In the genomic region with DNA sequence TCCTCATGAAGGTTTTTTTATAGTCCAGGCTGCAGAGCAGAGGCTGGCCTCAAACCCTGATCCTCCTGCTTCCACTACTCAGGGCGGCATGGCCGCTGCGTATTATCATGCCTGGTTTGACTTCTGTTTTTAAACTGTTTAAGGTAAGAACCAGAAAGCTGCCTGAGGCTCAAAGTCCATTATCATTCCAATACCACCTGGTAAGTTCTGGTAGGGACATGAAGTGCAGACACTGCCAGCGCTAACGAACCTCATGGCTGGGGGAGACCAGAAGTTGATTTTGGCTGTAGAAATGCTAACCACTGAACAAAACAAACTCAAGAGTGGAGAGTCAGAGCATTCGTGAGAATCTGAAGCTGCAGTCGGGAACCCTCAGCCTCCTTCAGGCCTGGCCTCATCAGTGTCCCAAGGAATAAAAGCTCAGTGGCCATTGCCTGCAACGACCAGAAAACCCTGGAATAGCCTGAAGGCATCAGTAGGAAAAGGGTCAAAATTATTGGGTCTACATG, we compare ENCODE assay signal across 19 mouse cellular contexts. TPM values are rescaled to one million over a fixed set of nuclear protein-coding genes. Genes with fewer than 3 reads are reported as not detected.
DNase-seq lines count a peak whose midpoint lies in the region; ATAC-seq and TF ChIP-seq lines count a peak whose summit lies in the region.
"Had no signal": no experiment of that assay in that cellular context is flagged by ENCODE, and none has a peak within 500 bp of the region (broad histone marks: within the 10 kb centered on the region; RNA-seq: fewer than 3 reads in every experiment).

No protein-coding gene starts in this region.

- H3K27ac ChIP-seq in gastrocnemius, adult 2 months: peak overlapping the region; percentile 98
- peak overlapping the region; percentile 57 for H3K27ac ChIP-seq in liver, adult 2 months (replicated peaks; ENCODE audit: insufficient read depth, low read depth, low read length)
- H3K27ac ChIP-seq in liver, embryonic 11.5 days (ENCODE audit: low read depth, low read length): no peak overlapping the region
- peak overlapping the region; percentile 7; the same call in 1 of the 2 replicates for H3K27ac ChIP-seq in embryonic fibroblast, embryonic 13.5 days (ENCODE audit: insufficient read depth, low read length)
- no peak overlapping the region for H3K27ac ChIP-seq in hindbrain, embryonic 13.5 days
- H3K27ac ChIP-seq: embryonic facial prominence, embryonic 13.5 days; hindbrain, postnatal 0 days; lung, embryonic 15.5 days; neural tube, embryonic 15.5 days had no signal

- WGBS in liver, adult 2 months: 21% methylated on average over 8 of the region's 8 CpGs
- WGBS in liver, embryonic 11.5 days: 77% methylated on average over 8 of the region's 8 CpGs
- WGBS in hindbrain, embryonic 13.5 days: 80% methylated on average over 8 of the region's 8 CpGs

- no peak overlapping the region for H3K4me2 ChIP-seq in liver, embryonic 11.5 days
- H3K4me2 ChIP-seq in hindbrain, embryonic 13.5 days: no peak overlapping the region
- H3K4me2 ChIP-seq: embryonic facial prominence, embryonic 13.5 days; heart, embryonic 13.5 days; lung, embryonic 15.5 days; neural tube, embryonic 15.5 days had no signal

- H3K36me3 ChIP-seq in liver, adult 2 months (ENCODE audit: control insufficient read depth, insufficient read depth, low read length): no peaks in the 10 kb centered on the region
- H3K36me3 ChIP-seq in liver, embryonic 11.5 days (ENCODE audit: control insufficient read depth, insufficient read depth, low read length): 0 out of 2 replicates have a peak, but pooled peaks cover 2% of the 10 kb centered on the region
- H3K36me3 ChIP-seq in hindbrain, embryonic 13.5 days: no peaks in the 10 kb centered on the region
- H3K36me3 ChIP-seq: embryonic facial prominence, embryonic 13.5 days; heart, embryonic 13.5 days; lung, embryonic 15.5 days; neural tube, embryonic 15.5 days had no signal

- H3K9ac ChIP-seq in liver, adult 2 months (ENCODE audit: low read depth, low read length): peak overlapping the region; percentile 54
- no peak overlapping the region for H3K9ac ChIP-seq in liver, embryonic 11.5 days (ENCODE audit: low read depth, low read length)
- no peak overlapping the region for H3K9ac ChIP-seq in hindbrain, embryonic 13.5 days
- H3K9ac ChIP-seq: embryonic facial prominence, embryonic 13.5 days; forebrain, postnatal 0 days; lung, embryonic 15.5 days; neural tube, embryonic 15.5 days had no signal

- no peak for DNase-seq in gastrocnemius, adult 2 months
- no peak for DNase-seq in gastrocnemius, adult 8-10 months (ENCODE audit: low spot score in 2 of 2)
- DNase-seq in liver, adult 2 months (ENCODE audit: extremely low read depth, low read depth, low spot score): peak; percentile 82
- DNase-seq in liver, embryonic 11.5 days (ENCODE audit: low spot score): no peak
- peak; percentile 68 for DNase-seq in NIH3T3 (ENCODE audit: low read depth)
- DNase-seq: B cell, adult 2 months; cerebellum, adult 9-10 months; forebrain, postnatal 0 days; gastrocnemius, postnatal 25 days; heart, postnatal 4 days; thymus, postnatal 14 days had no signal

- intact Hi-C loops in gastrocnemius, adult 2 months (cut with DNase I): no loop called here

- peak overlapping the region; percentile 94 for H3K4me3 ChIP-seq in gastrocnemius, adult 2 months
- no peak overlapping the region; the same call in 1 of the 2 replicates for H3K4me3 ChIP-seq in liver, adult 2 months (ENCODE audit: insufficient read depth, low read depth, low read length)
- no peak overlapping the region for H3K4me3 ChIP-seq in liver, embryonic 11.5 days (ENCODE audit: low read depth, low read length)
- H3K4me3 ChIP-seq in embryonic fibroblast, embryonic 13.5 days (ENCODE audit: insufficient read depth, low read length): no peak overlapping the region
- no peak overlapping the region for H3K4me3 ChIP-seq in hindbrain, embryonic 13.5 days
- H3K4me3 ChIP-seq: embryonic facial prominence, embryonic 13.5 days; heart, embryonic 13.5 days; lung, embryonic 15.5 days; neural tube, embryonic 15.5 days had no signal

- no peaks in the 10 kb centered on the region for H3K27me3 ChIP-seq in liver, adult 2 months (ENCODE audit: control insufficient read depth, insufficient read depth, low read length)
- H3K27me3 ChIP-seq in liver, embryonic 11.5 days (replicated peaks; ENCODE audit: control insufficient read depth, insufficient read depth, low read length): no peaks in the 10 kb centered on the region
- H3K27me3 ChIP-seq in hindbrain, embryonic 13.5 days: no peaks in the 10 kb centered on the region
- H3K27me3 ChIP-seq: embryonic facial prominence, embryonic 13.5 days; heart, embryonic 13.5 days; lung, embryonic 15.5 days; neural tube, embryonic 15.5 days had no signal

- no peak for ATAC-seq in liver, embryonic 11.5 days (replicated peaks; ENCODE audit: low FRiP score)
- no peak for ATAC-seq in hindbrain, embryonic 13.5 days (ENCODE audit: low FRiP score)
- ATAC-seq in granulocyte monocyte progenitor cell, adult 5-6 weeks (replicated peaks; ENCODE audit: poor library complexity, severe bottlenecking): no peak
- ATAC-seq: forebrain, postnatal 0 days; hindbrain, postnatal 0 days had no signal

- no peaks in the 10 kb centered on the region for H3K9me3 ChIP-seq in liver, embryonic 11.5 days (ENCODE audit: control insufficient read depth, low read length)
- H3K9me3 ChIP-seq in hindbrain, embryonic 13.5 days: no peaks in the 10 kb centered on the region
- H3K9me3 ChIP-seq: embryonic facial prominence, embryonic 13.5 days; heart, embryonic 13.5 days; lung, embryonic 15.5 days; neural tube, embryonic 15.5 days had no signal

- no peak for TF ChIP-seq CTCF in gastrocnemius, adult 2 months (IDR thresholded peaks at IDR 0.05)
- TF ChIP-seq CTCF in liver, adult 2 months (IDR thresholded peaks at IDR 0.05; ENCODE audit: low read depth, low read length): no peak
- TF ChIP-seq CTCF in embryonic fibroblast, embryonic 13.5 days (IDR thresholded peaks at IDR 0.05; ENCODE audit: borderline replicate concordance, insufficient read depth, low read length): no peak

- peaks cover 30% of the 10 kb centered on the region for H3K4me1 ChIP-seq in liver, adult 2 months (ENCODE audit: control insufficient read depth, insufficient read depth, low read length)
- H3K4me1 ChIP-seq in liver, embryonic 11.5 days (replicated peaks; ENCODE audit: control insufficient read depth, insufficient read depth, low read length): peaks cover 7% of the 10 kb centered on the region
- peaks cover 2% of the 10 kb centered on the region; the same call in 1 of the 2 replicates for H3K4me1 ChIP-seq in embryonic fibroblast, embryonic 13.5 days (ENCODE audit: control insufficient read depth, insufficient read depth, low read length)
- H3K4me1 ChIP-seq in hindbrain, embryonic 13.5 days (replicated peaks): peaks cover 4% of the 10 kb centered on the region; the same call in 1 of the 2 replicates
- H3K4me1 ChIP-seq: neural tube, embryonic 15.5 days had no signal

- H3K79me2 ChIP-seq in liver, adult 2 months (ENCODE audit: control insufficient read depth, insufficient read depth, low read length): no peaks in the 10 kb centered on the region

- 0 out of 2 replicates have a peak, but pooled peaks have one; percentile 38 for TF ChIP-seq POLR2A in liver, adult 2 months (IDR thresholded peaks at IDR 0.05; ENCODE audit: extremely low read depth, insufficient read depth, low read length)
- TF ChIP-seq POLR2A in embryonic fibroblast, embryonic 13.5 days (IDR thresholded peaks at IDR 0.05; ENCODE audit: low read depth, low read length): peak; percentile 47

RNA-seq across cellular contexts. Expression of a gene that starts 39.1 kb away (rescaled TPM):
- total RNA-seq in gastrocnemius, adult 2 months (2021): 1 to 10 TPM; 3.4 to 4.0 TPM
- 1 to 10 TPM; 2.7 to 4.5 (median 3.0) TPM for total RNA-seq in gastrocnemius, adult 8-10 months (2022)
- total RNA-seq in liver, adult 2 months (2014; rRNA removed): 5.2 and 5.9 TPM in 2 replicates
- polyA plus RNA-seq in liver, adult 2 months (2012; rRNA removed): 10.3 and 14.2 TPM in 2 replicates
- polyA plus RNA-seq in liver, embryonic 11.5 days (2014; fragmentation: Nextera tagmentation; extraction: Ambion mirVana): 26.8 and 27.9 TPM in 2 replicates
- 24.9 and 35.7 TPM in 2 replicates for polyA plus RNA-seq in embryonic fibroblast, embryonic 13.5 days (2011; ENCODE audit: insufficient read length, low read depth, missing spikeins)
- polyA plus RNA-seq in hindbrain, embryonic 13.5 days (2015; fragmentation: Nextera tagmentation; extraction: Ambion mirVana): 17.5 and 19.3 TPM in 2 replicates
- total RNA-seq in granulocyte monocyte progenitor cell, adult 5-6 weeks (2014; fragmentation: Nextera tagmentation): 17.9 and 25.4 TPM in 2 replicates
- total RNA-seq in granulocyte monocyte progenitor cell, adult 5-6 weeks (2017): 19.0 and 28.4 TPM in 2 replicates

RNA-seq across cellular contexts. Expression of a gene that starts 41.6 kb away (rescaled TPM):
- under 1 TPM; 0.79 to 0.84 TPM for total RNA-seq in gastrocnemius, adult 2 months (2021)
- total RNA-seq in gastrocnemius, adult 8-10 months (2022): 1 to 10 TPM in 3 of 4 experiments, under 1 TPM in 1; 0.80 to 1.3 (median 1.1) TPM
- 8.6 and 13.0 TPM in 2 replicates for total RNA-seq in liver, adult 2 months (2014; rRNA removed)
- polyA plus RNA-seq in liver, adult 2 months (2012; rRNA removed): 52.8 and 57.7 TPM in 2 replicates
- polyA plus RNA-seq in liver, embryonic 11.5 days (2014; fragmentation: Nextera tagmentation; extraction: Ambion mirVana): 7.5 and 8.2 TPM in 2 replicates
- 1.3 and 3.5 TPM in 2 replicates for polyA plus RNA-seq in embryonic fibroblast, embryonic 13.5 days (2011; ENCODE audit: insufficient read length, low read depth, missing spikeins)
- 2.6 and 2.8 TPM in 2 replicates for polyA plus RNA-seq in hindbrain, embryonic 13.5 days (2015; fragmentation: Nextera tagmentation; extraction: Ambion mirVana)
- 38.2 and 44.5 TPM in 2 replicates for total RNA-seq in granulocyte monocyte progenitor cell, adult 5-6 weeks (2014; fragmentation: Nextera tagmentation)
- 35.5 and 35.6 TPM in 2 replicates for total RNA-seq in granulocyte monocyte progenitor cell, adult 5-6 weeks (2017)

RNA-seq across cellular contexts. Expression of a gene that starts 58.0 kb away (rescaled TPM):
- under 1 TPM; 0.10 to 0.20 TPM for total RNA-seq in gastrocnemius, adult 2 months (2021)
- under 1 TPM; 0.12 to 0.34 (median 0.26) TPM for total RNA-seq in gastrocnemius, adult 8-10 months (2022)
- total RNA-seq in liver, adult 2 months (2014; rRNA removed): 0.18 and 0.27 TPM in 2 replicates
- polyA plus RNA-seq in liver, adult 2 months (2012; rRNA removed): 0.16 and 0.24 TPM in 2 replicates
- polyA plus RNA-seq in liver, embryonic 11.5 days (2014; fragmentation: Nextera tagmentation; extraction: Ambion mirVana): 3.9 and 4.2 TPM in 2 replicates
- polyA plus RNA-seq in embryonic fibroblast, embryonic 13.5 days (2011; ENCODE audit: insufficient read length, low read depth, missing spikeins): 0.60 and 1.5 TPM in 2 replicates
- 15.2 and 15.9 TPM in 2 replicates for polyA plus RNA-seq in hindbrain, embryonic 13.5 days (2015; fragmentation: Nextera tagmentation; extraction: Ambion mirVana)
- total RNA-seq in granulocyte monocyte progenitor cell, adult 5-6 weeks (2014; fragmentation: Nextera tagmentation): 1.1 and 2.5 TPM in 2 replicates
- total RNA-seq in granulocyte monocyte progenitor cell, adult 5-6 weeks (2017): 2.3 and 4.4 TPM in 2 replicates

Comparison
In these comparisons a context has a peak if more than half of its experiments do, and no peak if none do; other contexts are left out.
1. DNase-seq: peak in liver, adult 2 months (single experiment) and NIH3T3 (single experiment); none in gastrocnemius, adult 2 months (single experiment), gastrocnemius, adult 8-10 months (0 of 2) and liver, embryonic 11.5 days (single experiment).
2. H3K27ac ChIP-seq: peak in gastrocnemius, adult 2 months (single experiment), liver, adult 2 months (single experiment) and embryonic fibroblast, embryonic 13.5 days (single experiment); none in liver, embryonic 11.5 days (single experiment) and hindbrain, embryonic 13.5 days (single experiment).